Mouse (Mus musculus): ENCODE results near the gene Mrpl58.

Gene Mrpl58

DNA sequence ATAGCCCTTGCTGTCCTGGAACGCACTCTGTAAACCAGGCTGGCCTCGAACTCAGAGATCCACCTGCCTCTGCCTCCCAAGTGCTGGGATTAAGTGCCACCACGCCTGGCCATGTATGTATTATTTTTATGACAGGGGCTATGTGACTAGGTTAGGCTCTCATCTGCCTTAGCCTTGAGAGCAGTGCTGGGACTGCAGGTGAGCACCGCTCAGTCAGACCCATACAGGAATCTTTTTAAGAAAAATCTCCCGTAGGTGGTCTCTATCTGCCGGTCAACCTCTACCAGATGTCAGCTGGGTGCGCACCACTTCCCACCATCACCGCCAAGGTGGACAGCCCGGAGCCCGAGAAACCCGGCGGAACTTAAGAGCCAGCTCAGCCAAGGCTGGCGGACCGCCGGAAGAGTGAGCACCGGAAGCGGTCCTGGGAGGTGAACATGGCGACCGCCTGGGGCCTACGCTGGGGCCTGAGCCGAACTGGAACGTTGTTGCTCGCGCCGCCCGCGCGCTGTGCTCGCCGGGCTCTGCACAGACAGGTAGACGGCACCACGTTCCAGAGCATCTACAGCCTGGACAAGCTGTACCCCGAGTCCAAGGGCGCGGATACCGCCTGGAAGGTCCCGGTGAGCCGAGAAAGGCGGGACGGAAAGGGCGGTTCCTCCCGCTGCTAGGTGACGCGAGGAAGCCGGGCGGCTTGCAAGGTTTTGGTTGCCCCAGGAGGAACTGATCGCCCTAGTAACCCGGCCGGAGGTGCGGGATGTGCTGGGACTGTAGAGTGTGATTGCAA is at the start of gene Mrpl58:
Gene Mrpl58 (plus strand): TSS at position 415 of the 787 bp plus-strand sequence.
- peak; percentile 87 for DNase-seq

DNA sequence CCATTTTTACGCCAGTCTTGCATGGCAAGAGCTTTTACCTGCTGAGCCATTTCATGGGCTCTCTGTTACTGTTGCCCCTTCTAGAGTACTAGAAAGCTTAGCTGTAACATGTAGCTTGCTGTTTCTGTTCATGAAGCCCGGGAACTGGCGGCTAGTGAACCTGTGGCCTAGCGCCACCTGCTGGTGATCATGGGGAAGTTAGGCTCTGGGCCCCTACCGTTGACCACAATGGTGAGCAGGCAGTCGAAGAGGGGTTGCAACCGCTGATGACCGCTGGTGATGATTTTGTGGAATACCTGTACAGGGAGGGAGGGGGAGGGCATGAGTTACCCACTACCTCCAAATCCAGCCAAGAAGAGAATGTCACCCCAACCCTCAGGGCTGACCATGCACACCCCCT is 49.4 kb upstream of the Mrpl58 start:
- DNase-seq: peak; percentile 56

DNA sequence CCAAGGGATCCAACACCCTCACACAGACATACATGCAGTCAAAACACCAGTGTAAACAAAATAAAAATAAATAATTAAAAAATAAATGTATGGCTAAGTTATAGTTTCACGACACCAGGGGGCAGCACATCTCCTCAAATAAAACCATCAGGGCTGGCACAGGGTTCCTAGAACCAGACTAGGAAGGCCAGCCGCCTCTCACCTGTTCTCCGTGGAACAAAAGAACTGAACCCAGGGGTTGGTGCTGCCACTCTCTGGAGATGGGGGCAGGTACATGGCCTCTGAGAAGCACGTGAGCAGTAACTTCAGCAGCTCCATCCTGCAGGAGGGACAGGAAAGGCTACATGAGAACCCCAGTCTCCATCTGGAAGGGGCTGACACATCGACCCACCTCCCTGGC is 45.1 kb upstream of the Mrpl58 start:
- peak; percentile 73 for DNase-seq

DNA sequence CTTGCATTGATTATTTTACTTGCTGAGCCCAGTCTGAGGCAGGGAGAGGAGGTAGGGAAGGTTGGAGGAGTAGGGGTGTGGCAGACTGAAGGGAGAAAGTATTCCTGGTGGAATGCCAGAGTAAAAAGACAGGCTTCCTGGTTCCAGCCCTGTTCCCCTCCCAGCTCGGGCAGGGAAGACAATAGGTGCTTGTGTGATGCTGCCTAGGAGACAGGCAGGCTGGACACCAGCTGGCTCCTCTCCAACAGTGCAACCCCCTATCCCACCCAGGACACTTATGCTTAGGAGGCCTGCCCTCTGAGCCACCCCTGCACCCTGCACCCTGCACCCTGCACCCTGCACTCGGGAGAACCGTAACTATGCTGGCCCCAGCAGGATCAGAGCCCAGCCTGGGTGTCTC is 44.3 kb upstream of the Mrpl58 start:
- no peak for DNase-seq

DNA sequence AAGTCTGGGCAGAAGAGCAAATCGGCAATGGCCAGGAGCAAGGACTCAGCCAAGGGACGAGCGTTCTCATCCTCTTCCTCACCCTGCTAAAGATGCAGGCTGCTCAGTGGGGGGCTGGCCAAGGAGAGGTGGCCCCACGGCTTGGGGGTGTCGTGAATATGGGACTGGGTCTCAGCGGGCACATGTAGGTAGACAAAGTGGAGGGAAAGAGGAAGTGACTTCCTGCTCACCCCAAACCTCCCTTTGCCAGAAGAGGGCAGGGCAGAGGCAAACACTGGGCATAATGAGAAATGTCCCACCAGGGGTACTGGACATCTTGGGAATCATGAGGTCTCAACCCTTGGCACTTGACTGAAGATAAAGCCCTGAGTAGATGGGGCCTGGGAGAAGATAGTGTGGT is 43.8 kb upstream of the Mrpl58 start:
- no peak for DNase-seq

DNA sequence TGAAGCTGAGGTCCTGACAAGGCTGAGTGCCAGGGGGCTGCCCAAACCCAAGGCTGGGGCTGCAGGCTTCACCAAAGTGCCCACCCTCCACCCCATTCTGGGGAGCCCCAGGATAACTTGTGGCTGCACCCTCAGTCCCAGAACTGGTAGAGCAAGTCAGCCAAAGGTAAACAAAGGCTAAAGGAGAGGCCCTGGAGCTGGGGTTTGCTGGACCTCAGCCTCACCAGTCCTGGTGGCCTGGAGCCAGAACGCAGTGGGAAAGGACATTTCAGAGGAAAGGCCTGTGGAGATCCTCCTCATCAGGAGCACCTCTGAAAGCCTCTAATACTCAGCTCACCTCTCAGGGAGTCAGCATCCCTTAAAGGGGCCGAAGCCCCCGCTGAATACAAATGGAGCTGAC is 39.4 kb upstream of the Mrpl58 start:
- no peak for DNase-seq

DNA sequence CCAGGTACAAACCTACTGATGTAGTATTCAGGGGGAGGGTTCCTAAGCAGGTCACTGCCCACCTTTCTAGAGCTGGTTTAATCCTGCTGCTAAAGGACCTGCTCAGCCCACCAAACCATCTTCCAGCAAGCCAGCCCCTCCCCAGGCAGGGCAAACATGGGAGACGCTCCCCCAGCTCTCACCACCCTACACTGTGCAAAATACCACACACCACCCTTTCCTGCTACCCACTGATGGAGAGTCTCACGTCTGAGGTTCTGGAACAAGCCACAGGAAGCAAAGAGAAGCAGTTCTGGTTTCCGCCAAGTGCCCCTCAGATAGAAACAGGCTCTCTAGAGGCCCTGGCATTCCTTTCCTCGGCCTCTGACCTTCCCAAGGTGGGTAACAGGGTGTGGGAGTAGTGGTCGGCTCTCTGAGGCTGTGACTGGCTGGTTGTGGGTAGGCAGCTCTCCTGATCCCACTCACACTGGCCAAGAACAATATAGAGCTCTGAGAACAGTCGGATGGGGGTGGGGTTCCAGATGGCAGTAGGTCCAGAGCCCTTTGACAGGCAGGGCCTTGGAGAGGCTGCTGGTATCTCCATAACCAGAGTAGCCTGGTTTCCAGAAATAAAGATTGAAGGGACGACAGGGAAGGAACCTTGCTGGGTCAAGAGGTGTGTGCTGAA is 37.4 kb upstream of the Mrpl58 start:
- no peak for DNase-seq

DNA sequence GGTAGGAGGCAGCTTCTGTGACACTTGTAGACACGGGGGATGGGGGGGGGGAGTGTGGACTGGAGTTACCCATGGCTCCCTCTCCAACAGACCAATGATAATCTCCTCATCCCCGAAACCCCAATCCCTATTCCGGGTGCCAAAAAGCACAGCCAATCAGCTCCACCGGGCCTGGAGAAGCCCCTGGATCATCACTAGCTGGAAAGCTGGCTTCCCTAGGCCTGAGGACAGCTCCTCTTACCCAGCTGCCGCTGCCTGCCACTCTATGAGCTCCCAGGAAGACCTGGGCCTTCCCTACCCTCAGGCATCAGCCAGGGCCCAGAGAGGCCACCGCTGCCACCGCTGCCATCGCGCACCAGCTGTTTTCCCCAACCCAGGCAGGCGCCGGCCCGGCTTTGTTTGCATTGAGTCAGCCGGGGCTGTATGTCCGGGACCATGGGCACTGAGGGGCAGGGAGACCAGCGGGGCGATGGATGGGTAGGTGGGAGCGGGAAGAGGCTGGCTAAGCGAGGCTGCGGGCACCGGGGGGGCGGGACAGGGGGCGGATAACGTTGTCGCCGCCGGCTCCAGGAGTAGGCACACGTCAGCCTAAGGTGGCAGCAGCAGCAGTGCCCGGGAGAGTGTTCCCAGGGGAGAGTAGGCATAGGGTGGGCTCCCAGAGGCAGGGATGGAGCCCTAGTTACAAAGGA is 36.7 kb upstream of the Mrpl58 start:
- peak; percentile 73 for DNase-seq

DNA sequence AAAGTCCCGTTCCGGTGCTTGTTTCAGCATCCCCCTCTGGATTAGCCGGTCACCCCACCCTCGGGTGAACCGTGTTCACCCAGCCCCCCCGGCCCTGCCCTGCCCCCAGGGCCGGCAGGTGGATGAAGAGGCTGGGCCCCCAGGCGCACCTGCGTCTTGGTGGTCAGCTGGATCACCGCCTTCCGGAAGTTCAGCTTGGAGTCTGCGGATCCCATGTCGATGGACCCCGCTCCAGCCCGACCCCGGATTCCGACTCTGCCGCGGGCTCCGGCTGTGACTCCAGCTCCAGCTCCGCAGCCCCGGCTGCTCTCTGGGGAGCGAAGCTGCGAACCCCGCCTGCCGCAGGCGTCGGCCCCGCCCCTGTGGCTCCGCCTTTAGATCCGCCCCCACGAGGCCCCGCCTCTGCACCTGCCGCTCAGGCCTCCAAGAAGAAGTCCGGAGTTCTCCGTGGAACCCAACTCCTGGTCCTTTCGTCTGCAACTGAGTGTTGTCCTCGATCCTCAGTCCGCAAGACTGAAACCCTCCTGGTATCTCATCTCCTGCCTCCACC is 36.1 kb upstream of the Mrpl58 start, which contains the start of gene Hid1:
Gene Hid1 (minus strand): TSS at position 362 of the 550 bp plus-strand sequence.
- peak; percentile 93 for DNase-seq

DNA sequence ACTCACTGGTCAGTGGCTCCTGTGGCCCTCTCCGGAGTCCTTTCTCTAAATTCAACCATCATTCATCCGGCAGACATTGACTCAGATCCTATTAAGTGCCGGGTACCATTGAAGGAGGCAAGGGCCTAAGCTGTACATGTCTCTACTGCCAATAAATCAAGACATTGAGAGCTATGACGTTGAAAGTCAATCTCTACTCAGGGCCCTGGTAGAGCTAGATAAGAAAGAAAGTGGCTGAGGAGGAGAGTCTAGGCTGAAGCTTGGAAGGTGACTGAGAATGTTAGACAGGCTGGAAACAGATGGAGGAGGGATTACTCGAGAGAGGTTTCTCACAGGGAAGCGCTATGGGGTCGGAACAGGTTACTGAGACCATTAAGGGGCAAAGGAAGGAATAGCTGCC is 33.2 kb upstream of the Mrpl58 start:
- no peak for DNase-seq

DNA sequence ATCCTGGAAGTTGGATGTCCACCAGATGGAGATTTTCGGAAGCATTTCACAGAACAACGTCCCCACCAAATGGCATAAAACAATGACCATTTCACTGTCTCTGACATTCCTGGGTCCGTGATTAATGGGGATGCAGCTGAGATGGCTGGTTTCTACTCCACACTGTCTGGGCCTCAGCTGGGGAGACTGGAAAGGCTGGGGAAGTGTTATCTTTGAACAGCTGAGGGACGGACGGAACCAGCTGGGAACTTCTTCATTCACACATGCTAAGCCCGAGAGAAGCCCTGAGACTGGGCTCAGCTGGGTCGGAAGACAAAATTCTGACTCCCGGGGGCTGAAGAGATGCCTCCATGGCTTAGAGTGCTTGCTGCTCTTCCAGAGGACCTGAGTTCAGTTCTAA is 32.2 kb upstream of the Mrpl58 start:
- DNase-seq: no peak

DNA sequence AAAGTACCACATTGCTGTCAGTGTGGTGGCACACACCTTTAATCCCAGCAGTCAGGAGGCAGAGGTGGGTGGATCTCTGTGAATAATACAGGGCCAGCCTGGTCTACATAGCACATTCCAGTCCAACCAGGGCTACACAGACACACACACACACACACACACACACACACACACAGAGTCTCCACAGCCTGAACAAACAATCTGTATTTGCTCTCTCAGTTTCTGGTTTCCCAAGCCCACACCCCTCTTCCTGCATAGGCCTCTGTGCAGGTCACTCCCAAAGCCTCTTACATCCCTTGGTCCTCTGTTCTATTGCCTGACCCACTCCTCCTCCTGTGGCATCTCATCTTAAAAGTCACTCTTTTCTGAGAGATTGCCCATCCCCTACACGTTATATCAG is 31.5 kb upstream of the Mrpl58 start:
- no peak for DNase-seq

DNA sequence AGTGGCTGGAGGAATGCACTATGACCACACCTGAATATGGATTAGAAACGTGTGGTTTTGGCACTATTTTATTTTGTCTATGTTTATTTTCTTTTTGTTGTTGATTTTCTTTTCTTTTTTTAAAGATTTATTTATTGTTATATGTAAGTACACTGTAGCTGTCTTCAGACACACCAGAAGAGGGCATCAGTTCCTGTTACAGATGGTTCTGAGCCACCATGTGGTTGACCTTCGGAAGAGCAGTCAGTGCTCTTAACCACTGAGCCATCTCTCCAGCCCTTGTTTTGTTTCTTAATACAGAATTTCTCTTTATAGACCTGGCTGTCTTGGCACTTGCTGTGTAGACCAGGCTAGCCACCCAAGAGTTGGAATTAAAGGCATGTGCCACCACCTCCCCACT is 30.8 kb upstream of the Mrpl58 start:
- no peak for DNase-seq

DNA sequence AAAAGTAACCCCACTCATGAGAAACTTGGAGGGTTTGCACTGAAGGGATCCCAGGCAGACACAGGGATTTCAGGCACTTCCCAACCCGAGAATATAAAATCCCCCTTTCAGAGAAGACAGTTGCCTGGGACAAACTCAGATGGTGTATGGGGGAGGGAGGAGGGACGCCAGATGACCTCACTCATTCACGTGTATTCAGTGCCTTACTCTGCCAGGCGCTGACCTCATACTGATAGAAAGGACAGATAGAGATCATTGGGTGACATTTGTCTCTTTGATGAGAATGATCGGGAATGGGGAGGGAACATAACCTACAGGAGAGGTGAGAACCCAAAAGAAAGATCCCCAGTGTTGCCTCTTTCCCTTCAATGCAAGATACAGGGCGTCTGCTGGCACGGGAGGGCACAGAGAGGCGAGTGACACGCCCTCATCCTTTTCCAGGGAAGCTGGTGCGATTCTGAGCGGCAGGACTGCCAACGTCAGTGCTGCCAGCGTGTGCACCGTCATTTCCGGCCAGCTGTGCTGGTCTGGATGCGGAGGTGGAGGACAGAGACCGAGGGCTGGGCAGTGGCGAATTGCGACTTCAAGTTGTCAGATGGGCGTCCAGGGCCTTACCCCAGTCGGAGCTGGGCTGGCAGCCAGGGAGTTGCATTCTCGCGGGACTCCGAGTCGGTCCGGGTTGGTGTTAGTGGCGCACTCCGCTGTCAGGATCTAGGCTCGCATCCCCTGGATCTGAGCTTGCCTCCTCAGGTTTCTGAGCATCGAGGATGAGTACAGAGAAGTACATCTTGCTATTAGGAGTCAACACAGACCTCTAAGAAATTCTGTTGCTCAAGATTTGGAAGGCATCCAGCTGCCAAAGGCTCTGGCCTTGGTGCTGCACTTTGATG is 29.5 kb upstream of the Mrpl58 start:
- DNase-seq: peak; percentile 86

DNA sequence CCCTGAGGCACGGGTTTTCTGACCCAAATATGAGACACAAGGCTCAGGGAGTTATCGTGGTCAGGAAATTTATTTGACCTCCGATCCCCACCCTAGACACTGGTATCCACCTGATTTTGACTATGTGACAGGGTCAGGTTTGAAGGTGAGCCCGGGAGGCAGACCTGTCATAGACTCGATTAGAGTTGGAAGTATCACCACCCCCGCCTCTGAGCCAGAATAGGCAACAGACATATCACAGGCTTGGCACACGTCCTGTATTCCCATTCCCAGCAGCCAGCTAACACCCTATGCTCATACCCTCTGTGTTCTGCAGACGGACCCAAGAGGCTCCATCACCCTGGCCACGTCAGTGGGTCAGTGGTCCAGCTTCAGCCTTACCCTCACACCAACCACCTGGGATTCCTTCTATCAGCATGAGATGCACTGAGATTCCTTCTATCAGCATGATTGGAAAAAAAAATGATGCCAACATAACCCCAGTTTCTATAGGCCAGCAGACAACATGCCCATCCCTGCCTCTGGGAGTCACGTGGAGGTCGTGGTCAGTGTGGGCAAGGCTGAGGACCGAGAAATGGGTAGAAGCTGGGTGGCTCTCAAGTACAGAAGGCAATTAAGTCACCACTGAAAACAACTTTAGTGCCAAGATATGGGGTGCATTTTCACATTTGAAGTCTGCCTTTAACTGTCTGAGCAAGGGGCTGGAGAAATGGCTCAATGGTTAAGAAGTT is 28.7 kb upstream of the Mrpl58 start:
- DNase-seq: peak; percentile 72

DNA sequence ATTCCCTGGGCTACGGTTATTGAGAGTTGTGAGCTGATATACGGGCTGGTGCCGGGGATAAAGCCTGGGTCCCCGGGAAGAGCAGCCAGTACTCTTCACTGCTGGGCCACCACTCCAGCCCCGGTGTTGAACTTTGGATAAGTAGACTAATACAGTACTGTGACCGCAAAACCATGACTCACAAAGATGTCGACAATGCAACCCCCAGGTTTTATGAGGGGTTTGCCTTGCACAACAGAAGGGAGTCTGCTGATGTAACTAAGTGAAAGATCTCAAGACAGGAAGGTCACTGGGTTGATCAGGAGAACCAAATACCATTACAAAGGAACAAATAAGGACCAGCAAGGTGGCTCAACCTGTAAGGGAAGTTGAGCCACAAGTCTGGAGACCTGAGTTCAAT is 26.8 kb upstream of the Mrpl58 start:
- DNase-seq: no peak

DNA sequence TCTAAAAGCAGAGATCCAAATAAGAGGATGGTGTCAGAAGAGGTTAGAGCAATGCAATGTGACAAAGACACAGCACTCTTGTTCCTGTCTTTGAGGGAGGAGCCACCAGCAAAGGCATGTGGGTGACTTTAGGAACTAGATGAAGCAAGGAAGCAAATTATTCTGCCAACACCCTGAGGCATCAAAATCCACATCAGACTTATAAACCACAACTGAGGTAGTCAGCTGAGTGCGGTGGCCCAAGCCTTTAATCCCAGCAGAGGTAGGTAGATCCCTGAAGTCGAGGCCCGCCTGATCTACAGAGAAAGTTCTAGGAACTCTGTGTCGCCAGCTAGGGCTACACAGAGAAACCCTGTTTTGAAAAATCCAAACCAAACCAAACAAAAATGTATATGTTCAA is 26.3 kb upstream of the Mrpl58 start:
- no peak for DNase-seq

DNA sequence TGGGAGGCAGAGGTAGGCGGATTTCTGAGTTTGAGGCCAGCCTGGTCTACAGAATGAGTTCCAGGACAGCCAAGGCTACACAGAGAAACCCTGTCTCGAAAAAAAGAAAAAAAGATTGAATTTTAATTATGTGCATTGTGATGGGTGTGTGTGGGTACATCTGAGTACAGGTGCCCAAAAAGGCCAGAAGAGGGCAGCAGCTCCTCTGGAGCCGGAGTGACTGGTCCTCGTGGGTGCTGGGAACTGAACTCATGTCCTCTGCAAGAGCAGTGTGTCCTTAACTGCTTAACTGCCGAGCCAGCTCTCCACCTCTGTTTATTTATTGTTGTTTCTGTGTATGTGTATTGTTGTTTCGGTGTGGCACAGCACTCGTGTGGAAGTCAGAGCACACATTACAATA is 25.7 kb upstream of the Mrpl58 start:
- no peak for DNase-seq

DNA sequence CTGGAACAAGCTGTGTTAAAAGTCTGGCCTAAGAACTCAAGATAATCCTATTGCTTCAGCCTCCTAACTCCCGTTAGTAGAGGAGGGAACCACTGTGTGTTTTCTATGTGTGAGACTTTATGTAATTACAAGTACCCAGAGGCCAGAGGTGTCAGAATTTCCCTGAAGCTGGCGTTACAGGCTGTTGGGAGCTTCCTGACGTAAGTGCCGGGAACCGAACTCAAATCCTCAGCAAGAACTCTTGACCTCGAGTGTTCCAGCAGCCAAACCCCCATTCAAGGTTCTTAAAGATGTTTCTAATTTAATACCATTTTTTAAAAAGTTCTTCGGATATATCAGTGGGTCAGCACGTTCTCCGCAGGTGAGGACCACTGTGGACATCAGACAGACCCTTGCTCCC is 22.3 kb upstream of the Mrpl58 start:
- no peak for DNase-seq

DNA sequence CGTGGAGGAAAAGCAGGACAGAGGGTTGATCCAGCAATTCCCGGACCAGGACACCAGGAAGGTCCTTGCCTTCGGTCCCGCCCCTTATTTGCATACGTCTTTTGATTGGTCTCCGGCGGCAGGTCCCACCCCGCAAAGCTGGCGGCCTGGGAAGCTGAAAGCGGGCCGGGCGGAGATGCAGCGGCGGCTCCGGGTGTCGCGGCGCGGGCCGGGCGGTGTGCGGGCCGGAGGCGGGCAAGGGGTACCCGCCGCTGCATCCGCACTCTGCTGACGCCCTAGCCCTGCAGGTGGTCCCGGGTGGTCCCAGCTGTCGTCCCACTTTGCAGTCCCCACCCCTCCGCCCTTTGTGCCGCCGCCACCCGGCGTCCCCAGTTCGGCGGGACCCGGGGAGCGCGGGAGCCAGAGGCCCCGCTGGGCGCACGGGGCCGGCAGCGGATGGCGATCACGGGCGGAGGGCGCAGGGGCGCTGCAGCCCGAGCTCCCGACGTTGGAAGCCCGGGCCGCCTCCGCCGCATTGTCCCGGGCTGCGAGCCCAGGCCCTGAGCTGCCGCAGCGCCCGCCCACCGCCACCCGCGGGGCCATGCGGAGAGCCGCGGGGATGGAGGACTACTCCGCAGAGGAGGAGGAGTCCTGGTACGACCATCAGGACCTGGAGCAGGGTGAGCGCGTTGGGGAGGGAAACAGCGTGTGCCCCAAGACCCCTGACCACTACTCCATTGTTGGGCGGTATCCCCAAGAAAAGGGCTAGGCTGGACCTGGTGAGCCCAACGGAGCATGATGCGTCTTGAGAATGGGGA is 21.6 kb upstream of the Mrpl58 start, which contains the start of gene Cdr2l:
Gene Cdr2l (plus strand): TSS at position 174 of the 797 bp plus-strand sequence.
- peak; percentile 92 for DNase-seq

DNA sequence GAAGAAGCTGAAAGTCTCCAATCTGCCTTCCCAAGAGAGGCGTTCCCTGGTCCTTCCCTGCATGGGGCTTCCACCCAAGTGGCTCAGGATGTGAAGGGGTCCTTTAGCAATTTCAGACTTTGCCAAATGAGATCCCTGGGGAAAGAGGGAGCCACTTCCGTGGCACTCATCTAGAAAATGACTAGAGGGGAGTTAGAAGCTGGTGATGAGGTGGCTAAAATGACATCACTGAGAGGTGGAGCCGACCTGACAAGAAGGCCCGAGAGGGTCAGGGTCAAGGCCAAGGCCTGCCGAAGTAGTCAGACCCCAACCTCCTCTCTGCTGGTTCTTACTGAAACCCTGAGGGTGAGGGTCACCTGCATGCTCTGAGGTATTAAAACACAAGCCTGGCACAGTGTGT is 20.7 kb upstream of the Mrpl58 start:
- no peak for DNase-seq
